Mouse (Mus musculus) adrenal gland, adult 2 months (tissue): ENCODE data around the gene Adk. TPM values are rescaled to one million over a fixed set of nuclear protein-coding genes. Genes with fewer than 3 reads are reported as not detected.
"Not testable (repeated sequence)": the region's sequence is repeated elsewhere in the genome, so short reads cannot be mapped to it uniquely, and the experiment has no call there.

Source experiments
- DNase-seq: peaks from one replicate; pipeline ENCODE4 v3.0.0; 2021
- polyA plus RNA-seq: library from polyadenylated mRNA; depleted of rRNA; stranded (reverse); fragments of >200 nt; gene quantifications from 2 replicates; pipeline ENCODE4 v1.2.3, GENCODE M21; 2012
- total RNA-seq, 2 experiments: library from RNA; stranded (reverse); gene quantifications; 2 replicates each; pipeline ENCODE4 v1.2.3; 2021

Adk gene
- total and polyA plus RNA-seq, 3 experiments: 12.4 to 124 (median 103) TPM

DNA sequence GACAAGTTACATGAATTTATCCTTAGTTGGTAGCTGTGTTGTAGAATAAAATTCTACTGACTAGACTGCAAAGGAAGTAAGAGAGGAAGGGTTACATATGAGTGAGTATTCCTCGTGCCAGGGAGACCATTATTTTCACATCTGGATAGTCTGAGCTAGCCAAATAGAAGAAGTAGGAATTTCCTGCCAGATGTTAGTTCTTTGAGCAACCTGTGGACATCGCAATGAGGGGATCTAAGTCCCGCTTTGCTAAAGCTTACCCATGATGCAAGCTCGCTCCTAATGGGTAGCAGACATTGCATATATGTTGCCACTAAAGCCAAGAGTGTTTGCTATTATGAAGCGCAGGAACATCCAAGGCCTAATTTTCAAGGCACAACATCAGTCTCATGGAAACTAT, 381.6 kb downstream of the Adk start:
- DNase-seq: no peak

DNA sequence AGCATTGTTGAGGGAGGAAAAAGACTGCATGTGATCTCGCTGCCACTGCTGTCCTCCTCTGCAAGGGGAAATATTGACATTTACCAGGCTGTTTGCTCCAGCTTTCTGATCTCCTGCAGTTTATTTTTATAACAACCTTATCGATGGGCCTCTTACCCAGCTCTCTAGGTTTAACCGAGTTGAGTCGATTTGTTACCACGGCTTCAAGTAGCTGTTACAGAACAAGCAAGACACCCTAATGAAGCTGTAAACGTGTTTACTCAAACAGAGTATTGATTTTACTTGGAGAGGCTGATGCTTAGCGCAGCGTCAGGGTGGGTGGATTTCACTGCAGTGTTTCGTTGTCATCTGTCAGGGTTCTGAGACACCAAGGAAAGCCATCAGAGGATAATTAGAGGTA, 382.3 kb downstream of the Adk start:
- no peak for DNase-seq

DNA sequence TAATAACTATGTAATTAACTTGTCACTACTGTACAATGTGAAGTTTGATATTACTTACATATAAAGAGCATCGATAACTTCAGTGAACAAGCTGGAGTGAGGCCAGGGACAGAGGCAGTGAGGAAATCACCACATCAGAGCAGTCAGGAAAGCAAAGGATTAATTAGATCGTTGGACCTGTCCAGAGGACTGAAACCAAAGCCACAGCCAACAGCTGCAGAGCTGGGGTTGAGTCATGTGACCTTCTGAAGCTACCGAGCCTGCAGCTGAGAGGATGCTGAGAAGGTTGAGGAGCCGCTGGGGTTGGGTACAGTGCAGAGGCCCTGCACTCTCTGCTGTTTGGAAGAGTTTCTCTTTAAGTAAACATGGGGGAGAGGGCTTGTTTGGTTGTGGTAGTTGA, 387.4 kb downstream of the Adk start:
- DNase-seq: peak; percentile 57

DNA sequence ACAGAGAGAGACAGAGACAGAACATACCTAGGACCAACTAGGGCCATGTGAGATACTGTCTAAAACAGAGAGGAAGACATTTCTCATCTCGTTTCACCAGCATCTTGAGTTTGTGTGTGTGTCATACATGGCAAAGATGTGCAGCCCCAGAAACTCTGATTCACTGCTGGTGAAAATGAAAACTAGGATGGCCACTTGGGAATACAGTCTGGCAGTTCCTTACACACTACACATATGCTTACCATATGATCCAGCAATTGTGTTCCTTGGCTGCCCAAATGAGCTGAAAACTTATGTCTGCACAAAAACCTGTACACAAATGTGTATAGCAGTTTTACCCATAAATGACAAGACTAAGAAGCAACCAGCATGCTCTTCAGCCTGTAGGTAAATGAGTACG, 388.2 kb downstream of the Adk start:
- DNase-seq: no peak

DNA sequence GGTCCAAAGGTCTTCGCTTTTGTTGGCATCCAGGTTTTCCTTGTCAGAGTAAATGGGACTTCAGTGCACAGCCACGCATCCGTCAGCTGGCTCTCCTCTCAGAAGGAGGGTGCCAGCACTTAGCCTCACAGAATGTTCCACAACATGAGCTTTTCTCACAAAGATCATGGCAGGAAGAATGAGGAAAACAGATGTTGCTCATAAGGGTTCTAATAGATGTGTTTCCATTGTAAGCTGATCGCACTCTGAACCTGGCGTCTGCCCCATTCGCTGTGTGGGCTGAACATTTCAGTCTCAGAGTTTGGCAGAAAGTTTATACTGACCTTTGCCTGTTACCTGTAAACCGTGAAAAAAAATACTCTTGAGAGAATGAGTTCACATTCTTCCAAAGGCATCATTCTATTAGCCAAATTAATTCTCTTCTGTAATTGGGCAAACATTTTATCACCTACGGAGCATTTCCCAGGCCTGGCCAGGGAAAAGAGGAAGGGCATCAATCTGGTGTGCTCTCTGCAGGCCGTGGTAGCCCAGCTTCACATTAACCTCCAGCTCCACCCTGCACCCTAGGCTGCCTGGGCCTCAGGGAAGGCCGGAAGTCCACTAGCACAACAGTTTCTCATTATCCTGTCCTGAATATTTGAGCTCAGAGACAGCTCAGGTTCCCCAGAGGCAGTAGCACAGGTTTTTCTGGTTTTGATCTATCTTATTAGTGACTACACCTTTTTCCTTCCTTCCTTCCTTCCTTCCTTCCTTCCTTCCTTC, 389.6 kb downstream of the Adk start:
- DNase-seq: no peak

DNA sequence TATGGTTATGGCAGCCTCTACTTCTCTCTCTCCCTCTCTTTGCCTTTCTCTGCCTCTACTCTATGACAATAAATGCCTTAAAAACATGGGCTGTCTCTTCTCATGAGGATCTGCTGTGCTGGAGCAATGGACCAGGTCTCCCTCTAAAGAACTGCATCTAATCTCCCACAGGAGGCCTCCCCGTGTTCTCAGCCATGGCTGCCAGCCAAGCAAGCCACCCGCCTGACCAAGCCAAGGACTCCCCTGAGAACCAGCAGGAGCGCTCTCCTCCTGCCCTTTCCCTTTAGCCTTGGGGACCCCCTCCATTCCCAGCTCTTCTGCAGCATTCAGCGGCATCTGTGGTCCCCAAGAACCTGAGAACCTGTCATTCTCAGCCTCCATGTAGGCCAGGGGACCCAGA, 400.2 kb downstream of the Adk start:
- peak; percentile 61 for DNase-seq

DNA sequence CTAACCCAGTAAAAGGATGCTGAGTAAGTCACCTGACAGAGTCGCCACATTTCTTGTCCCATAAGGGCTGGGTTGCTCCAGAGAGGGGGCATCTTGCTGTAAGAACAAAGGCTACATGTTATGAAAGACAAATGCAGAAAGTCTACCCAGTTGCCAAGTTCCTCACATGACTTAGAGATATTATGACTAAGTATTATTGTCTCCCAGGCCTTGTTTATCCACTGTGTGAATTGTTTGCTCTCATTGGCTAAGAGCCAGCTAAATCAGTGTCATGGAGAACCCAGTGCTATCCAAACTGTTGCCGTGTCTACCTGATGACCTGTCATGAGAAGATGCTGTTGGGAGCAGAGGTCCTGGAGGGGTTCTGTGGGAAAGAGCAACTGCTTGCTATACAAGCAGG, 401.5 kb downstream of the Adk start:
- DNase-seq: no peak

DNA sequence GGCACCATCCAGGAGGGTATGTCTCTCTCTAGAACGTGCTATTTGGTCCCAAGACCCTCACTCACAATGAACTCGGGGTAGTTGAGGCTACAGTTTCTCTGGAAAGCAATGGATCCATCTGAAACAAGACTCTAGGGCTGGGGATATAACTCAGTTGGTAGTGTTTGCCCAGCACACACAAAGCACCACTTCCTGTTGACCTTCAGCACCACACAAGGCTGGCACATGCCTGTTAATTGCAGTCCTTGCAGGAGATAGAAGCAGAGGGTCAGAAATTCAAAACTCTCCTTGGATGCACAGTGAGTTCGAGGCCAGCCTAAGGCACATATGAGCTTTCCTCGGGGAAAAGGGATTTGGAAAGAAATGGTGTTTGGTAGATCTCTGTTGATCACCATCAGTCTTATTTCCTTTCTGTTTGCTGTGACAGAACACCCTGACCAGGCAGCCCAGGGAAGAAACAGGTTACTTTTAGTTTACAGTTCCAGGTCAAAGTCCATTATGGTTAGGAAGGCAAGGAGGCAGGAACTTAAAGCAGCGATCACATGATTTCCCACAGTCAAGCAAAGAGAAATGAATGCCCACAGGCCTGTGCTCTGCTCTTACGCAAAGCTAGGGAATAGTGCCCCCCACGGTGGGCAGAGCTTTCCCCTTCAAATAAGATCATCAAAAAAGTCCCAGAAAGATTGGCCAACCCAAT, 403.4 kb downstream of the Adk start:
- no peak for DNase-seq

DNA sequence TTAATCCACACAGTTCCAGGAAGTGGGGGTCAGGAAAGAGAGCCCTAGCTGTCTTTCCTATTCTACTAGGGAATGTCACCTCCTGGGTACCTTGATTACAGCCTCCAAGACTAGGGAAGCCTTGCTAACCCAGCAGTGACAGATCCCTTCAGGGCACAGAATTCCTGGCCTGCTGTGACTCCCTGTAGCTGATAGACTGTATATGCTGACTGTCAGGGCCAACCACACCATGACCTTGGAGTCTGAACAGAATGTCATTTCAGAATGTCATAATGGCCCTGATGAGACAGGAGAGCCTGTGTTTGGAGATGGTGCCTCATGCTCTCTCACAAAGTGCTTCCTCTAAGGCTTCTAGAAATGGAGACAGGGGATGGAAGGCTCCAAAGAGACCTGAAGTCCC, 404.2 kb downstream of the Adk start:
- DNase-seq: peak; percentile 55

DNA sequence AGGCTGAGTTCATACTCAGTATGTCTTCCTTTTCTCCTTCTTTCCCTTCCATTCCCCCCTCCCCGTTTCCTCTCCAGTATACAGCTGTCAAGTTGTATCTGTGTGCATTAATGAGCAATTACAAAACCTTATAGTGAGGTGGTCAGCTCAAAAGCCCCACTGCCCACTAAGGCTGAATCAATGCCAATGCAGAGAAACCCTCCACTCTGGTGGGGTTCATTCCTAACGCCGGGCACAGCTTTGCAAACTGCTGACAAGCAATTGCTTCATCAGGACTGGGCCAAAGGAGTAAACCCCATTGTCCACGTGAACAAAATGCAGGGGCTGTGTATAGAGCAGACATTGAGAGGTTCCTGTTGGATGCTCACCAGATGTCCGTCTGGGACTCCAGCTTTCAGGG, 405.5 kb downstream of the Adk start:
- DNase-seq: no peak

DNA sequence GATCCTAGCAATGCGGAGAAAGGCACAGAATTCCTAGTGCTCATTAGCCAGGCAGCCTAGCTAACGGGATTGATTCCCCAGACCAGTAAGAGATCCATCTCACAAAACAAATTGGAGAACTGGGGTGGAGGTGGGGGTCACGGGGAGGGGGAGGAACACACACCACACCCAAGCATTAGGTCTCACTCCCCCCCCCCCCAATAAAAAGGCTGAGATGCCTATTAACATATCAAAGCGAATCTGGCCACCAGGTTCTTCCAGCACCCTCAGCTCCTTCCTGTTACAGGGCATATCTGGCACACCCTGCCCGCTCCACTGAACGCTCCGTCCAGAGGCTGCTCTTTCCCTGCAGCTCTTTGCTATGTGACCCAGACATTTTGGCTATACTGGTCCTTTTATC, 406.3 kb downstream of the Adk start:
- no peak for DNase-seq

DNA sequence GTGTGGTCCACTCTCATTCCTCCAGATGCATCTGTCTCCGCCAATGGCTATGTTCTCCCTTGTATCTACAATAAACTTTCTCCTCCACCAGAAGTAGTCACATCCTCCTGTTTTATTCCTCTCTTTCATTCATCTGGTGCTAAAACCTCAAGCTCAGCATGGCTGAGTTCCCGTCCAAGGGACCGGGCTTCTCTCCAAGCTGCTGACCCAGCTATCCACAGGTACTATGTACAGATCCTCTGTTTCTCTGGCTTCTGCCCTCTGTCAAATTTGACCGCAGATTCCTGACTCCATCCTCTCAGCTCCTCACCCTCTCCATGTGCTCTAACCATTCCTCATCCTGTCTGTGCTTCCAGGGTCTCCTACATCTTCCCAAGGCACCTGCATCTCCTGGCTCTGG, 406.8 kb downstream of the Adk start:
- no peak for DNase-seq

DNA sequence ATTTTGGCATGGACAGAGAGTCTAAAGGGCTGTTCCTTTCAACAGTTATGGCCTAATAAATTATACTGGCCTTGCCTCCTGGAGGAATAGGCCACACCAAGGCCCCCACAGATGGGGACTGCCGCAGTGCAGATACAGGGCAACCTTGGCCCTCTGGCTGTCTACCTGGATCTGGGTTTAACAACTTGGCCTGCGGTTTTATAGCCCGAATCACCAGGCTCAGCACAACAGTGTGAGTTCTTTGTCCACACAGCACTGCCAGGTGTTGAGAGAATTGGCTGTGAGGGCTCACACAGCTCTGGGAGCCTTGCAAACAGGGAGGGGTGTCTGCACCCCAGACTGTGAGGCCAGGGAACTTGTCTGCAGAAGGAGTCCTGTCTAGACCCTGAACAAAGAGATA, 410.0 kb downstream of the Adk start:
- DNase-seq: peak; percentile 41

DNA sequence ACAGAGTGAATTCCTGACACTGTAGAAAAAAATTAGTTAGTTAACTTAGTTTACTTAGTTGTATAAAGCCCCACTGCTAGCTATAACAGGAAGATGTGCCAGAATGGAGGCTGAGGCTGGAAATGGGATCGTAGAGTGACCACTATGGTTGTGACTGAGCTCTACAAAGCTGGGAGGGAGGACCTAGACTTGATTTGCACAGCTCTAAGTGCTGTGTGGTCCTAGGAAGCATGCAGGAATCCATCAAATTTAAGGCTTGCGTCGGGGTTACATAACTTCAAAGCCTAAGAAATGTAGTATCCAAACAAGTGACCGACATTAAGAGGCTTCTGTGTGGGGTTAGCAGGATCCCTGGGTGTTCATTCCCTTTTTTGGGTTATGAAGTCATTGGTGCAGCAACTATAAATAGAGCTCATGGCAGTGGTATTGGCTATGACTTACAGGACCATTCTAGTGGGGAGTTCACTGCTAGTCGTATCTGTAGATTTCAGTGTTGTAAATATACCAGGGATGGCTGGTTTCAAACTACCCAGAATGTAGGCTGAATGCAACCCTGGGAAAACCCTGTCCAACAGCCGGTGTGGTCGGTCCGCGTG, 410.8 kb downstream of the Adk start:
- no peak for DNase-seq

DNA sequence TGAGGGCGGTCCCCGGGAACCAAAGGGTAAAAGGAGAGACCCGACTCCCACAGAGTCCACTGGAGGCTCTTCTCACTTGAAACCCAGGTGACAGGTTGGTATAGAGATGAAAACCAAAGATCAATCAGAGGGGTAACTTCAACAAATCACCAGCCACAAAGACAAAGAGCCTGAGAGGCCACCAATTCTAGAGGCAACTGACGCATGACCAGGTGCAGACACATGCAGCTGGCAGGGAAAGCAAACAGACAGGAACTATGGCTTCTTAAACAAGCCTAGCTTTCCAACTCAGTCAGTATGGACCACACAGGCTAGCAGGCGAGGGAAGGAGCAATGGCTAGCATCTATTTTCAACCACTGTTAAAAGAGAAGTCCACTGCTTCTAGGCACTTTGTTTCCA, 418.0 kb downstream of the Adk start:
- no peak for DNase-seq

DNA sequence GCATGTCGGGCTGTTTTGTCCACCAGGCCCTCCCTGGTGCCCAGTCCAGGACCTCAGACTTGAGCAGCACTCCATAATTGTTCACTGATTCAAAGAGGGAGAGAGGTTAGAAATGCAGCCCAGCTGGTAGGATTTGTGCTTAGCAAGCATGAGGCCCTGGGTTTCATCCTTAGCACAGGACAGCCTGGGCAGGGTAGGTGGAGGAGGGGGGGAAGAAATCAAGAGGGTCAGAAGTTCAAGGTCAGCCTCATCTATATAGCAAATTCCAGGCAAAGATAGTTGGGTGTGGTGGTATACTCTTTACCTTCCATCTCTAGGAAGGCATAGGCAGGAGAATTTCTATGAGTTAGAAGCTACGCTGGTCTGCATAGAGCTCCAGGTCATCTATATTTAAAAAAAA, 419.6 kb downstream of the Adk start:
- no peak for DNase-seq

DNA sequence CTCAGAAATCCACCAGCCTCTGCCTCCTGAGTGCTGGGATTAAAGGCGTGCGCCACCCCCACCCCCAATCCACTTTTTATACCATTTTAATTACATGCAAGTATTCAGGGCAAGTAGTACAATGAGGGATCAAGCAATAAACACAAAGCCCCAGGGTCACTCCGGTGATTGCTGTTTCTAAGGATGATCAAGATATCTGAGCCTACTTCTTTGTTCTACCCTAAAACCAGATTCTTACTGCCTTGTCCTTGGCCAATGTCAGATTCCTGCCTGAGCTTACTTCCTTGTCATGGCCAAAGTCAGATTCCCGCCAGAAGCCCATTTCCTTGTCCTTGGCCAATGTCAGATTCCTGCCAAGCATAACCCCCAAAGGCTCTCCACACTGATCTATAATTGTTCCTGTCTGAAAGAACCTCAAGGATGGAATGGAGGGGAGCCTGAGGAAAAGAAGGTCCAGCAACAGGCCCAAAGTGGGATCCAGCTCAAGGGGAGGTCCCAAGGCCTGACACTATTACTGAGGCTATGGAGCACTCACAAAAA, 422.3 kb downstream of the Adk start:
- DNase-seq: not testable (repeated sequence)

DNA sequence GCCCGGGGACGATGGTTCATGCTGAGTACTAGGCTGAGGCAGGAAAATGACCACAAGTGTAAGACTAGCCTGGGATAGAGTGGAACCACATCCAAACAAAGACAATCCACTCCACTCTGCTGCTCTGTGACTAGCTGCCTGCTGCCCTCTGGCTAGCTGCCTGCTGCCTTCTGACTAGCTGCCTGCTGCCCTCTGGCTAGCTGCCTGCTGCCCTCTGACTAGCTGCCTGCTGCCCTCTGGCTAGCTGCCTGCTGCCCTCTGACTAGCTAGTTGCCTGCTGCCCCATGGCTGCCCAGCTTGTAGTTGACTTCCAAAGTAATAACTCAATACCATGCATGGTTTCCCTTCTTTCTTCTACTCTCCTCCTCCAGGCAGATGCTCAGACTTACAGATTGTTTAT, 424.8 kb downstream of the Adk start:
- peak; percentile 29 for DNase-seq

DNA sequence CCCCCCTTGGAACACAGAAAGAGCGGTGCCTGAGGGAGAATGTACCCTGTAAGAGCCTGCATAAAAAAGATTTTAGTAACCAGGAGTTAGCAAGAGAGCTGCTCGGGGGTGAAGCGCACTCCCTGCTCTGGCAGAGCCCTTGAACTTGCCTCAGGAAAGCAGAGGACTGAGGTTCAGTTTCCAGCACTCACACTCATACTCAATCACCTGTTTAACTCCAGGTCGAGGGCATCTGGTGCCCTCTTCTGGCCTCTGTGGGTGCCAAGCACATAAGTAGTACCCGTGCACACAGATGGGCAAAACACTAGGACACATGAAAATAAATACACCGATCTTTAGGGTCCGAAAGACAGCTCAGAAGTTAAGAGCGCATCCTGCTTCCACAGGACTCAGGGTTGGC, 427.2 kb downstream of the Adk start:
- no peak for DNase-seq

DNA sequence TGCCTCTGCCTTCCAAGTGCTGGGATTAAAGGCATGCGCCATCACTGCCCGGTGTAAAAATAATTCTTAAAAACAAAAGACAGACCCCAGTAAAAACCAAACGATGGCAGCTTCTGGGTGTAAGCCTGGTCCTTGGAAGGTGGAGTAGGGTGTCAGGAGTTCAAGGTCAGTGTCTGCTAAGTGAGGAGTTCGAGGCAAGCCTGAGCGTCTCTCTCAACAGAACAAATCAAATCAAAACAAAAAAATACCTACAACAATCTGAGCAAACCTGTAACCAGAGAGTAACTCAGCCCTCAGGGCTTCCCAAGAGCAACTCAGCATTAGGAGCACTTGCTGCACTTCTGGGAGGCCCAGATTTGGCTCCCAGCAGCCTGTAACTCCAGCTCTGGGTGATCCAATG, 427.8 kb downstream of the Adk start:
- no peak for DNase-seq

DNA sequence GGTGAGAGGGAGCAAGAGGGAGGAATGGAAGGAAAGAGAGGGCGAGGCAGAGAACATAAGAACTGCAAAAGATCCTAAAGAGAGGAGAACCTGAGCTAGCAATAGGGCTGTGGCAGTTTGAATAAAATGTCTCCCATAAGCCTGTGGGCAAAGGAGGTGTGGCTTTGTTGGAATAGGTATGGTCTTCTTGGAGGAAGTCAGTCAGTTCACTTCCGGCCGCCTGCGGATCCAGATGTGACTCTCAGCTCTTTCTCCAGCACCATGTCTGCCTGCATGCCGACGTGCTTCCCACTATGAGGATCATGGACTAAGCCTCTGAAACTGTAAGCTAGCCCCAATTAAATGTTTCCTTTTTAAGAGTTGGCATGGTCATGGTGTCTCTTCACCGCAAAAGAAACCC, 428.9 kb downstream of the Adk start, which contains the start of gene Kat6b:
TSS of gene Kat6b (plus strand) at position 204 of the 400 bp plus-strand sequence.
- no peak for DNase-seq

DNA sequence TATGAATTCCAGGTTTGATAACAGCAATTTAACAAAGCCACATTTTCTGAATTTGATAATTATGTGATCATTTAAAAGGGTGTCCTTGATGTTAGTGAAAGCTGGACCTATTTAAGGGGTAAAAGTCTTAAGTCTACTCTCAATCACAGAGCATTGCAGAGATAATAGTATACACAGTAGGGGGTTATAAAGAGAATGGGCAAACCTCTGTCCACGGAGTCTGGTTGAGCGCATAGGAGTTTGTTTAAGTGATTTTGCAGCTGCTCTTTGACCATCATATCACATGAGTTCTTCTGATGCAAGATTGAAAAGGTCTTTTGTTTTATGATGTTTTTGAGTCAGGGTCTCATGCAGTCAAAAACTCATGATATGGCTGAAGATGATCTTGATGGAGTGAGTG, 431.8 kb downstream of the Adk start:
- no peak for DNase-seq

DNA sequence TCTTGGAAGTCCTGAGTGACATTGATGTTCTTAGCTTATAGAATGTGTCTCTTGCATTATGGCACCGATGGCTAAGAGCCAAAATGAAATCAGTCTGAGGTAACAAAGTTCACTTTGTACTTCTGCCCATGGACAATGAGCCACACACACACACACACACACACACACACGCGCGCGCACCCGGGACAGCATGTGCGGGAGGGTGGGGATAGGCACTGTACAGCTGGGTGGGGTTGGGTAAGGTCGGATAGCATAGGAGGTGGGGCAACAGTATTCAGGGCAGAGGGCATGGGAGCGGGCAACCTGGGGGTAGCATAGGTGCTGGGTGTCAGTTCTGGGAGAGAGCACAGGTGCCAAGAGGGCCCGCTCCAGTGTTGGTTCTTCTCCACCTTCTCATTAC, 432.3 kb downstream of the Adk start:
- no peak for DNase-seq
